Mouse (Mus musculus): ENCODE measurements at regions not wholly inside any gene's neighbourhood (a gene's known extent, or its start where the extent isn't known, plus 50 kb on each side); places are given as distances from the start of the nearest gene placed in this dataset.

DNA sequence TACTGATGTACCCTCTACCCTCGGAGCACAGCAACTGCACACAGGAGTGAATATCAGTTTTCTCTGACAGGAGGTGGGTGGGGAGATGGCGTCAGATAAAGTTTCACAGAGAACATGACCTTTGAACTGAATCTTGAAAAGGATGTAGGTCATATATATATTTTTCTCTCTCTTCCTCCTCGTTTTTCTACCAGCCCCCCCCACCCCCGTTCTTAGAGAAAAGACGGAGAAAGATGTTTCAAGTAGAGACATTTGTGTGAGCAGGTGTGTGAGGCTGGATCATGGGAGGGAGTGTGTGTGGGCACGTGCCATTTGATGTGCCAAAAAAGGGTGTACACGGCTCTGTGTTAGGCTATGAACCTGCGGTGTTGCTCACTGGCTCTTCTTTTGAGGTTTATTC is 72.8 kb upstream of the Rap1b start:
- DNase-seq (ENCODE audit: low spot score): no peak
- H3K9me3 ChIP-seq (ENCODE audit: low read length): no peaks in the 10 kb centered on the region
- 91% methylated on average over 8 of the region's 8 CpGs for WGBS
- H3K4me1 ChIP-seq (ENCODE audit: insufficient read depth, low read length): no peaks in the 10 kb centered on the region
- H3K9ac ChIP-seq (replicated peaks; ENCODE audit: low read length): no peak overlapping the region
- H3K36me3 ChIP-seq (ENCODE audit: insufficient read depth, low read length): no peaks in the 10 kb centered on the region
- ATAC-seq: no peak
- no peak overlapping the region for H3K4me3 ChIP-seq (ENCODE audit: low read length)
- TF ChIP-seq CTCF (IDR thresholded peaks at IDR 0.05; ENCODE audit: low read depth): no peak
- no peaks in the 10 kb centered on the region for H3K27me3 ChIP-seq (ENCODE audit: insufficient read depth, low read length)
- no peak overlapping the region for H3K27ac ChIP-seq
- no peak overlapping the region for H3K4me2 ChIP-seq (ENCODE audit: low read depth, low read length)

DNA sequence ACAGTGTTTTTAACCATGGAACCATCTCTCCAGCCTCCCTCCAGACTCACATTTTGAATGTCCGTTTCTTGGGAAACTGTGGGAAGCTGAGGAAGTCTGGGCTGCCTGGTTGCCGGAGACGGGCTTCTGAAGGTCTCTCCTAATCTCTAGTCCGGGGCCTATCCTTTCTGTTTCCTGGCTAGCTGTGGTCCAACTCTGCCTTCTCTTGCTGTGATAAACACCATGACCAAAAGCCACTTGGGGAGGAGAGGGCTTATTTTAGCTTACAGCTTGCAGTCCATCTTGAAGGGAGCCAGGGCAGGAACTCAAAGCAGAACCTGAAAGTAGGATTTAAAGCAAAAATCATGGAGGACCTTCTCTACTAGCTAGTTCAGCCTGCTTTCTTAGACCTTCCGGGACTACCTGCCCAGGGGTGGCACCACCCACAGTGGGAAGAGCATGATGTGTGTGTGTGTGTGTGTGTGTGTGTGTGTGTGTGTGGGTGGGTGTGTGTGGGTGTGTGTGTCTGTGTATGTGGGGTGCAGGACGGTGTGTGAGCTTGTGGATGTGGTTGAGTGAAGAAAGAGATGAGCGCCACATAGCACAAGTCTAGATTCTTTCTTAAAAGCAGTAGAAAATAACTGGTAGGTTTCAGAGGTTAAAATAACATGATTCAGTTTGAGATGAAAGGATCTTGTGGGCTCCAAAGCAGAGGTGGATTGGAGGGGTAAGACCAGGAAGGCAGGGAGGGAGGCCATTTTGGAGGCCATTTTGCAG is 73.5 kb upstream of the Rap1b start:
- Histone ChIP-seq H3K4me2 (ENCODE audit: low read depth, low read length) (no peak overlapping the region), H3K9ac (replicated peaks; ENCODE audit: low read length) (no peak overlapping the region), H3K4me3 (ENCODE audit: low read length) (no peak overlapping the region), H3K27me3 (ENCODE audit: insufficient read depth, low read length) (no peaks in the 10 kb centered on the region), H3K4me1 (ENCODE audit: insufficient read depth, low read length) (no peaks in the 10 kb centered on the region), H3K36me3 (ENCODE audit: insufficient read depth, low read length) (no peaks in the 10 kb centered on the region), H3K9me3 (ENCODE audit: low read length) (no peaks in the 10 kb centered on the region), H3K27ac (no peak overlapping the region)
- no peak for DNase-seq (ENCODE audit: low spot score)
- WGBS: 89% methylated on average over 7 of the region's 7 CpGs
- no peak for ATAC-seq
- TF ChIP-seq CTCF (IDR thresholded peaks at IDR 0.05; ENCODE audit: low read depth): no peak

DNA sequence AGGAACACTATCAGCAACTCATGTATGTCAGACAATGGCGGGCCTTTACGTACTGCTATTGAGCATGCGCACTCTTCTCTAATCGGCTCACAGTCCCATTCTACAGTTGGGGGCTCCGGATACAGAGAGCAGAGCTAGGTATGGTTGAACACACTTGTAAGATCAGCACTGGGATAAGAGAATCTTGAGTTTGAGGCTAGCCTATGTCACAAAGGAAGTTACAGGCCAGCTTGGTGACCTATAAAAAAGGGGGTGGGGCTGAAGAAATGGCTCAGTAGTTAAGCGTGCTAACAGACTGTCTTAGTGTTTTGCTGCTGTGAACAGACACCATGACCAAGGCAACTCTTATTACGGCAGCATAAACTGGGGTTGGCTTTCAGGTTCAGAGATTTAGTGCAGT is 79.4 kb upstream of the Rap1b start:
- WGBS: 96% methylated on average over 7 of the region's 7 CpGs
- no peaks in the 10 kb centered on the region for H3K4me1 ChIP-seq (ENCODE audit: insufficient read depth, low read length)
- H3K9me3 ChIP-seq (ENCODE audit: low read length): no peaks in the 10 kb centered on the region
- no peaks in the 10 kb centered on the region for H3K27me3 ChIP-seq (ENCODE audit: insufficient read depth, low read length)
- H3K36me3 ChIP-seq (ENCODE audit: insufficient read depth, low read length): no peaks in the 10 kb centered on the region
- H3K4me2 ChIP-seq (ENCODE audit: low read depth, low read length): no peak overlapping the region
- no peak for TF ChIP-seq CTCF (IDR thresholded peaks at IDR 0.05; ENCODE audit: low read depth)
- no peak overlapping the region for H3K4me3 ChIP-seq (ENCODE audit: low read length)
- ATAC-seq (no peak), DNase-seq (ENCODE audit: low spot score) (no peak)
- no peak overlapping the region for H3K9ac ChIP-seq (replicated peaks; ENCODE audit: low read length)
- H3K27ac ChIP-seq: no peak overlapping the region

DNA sequence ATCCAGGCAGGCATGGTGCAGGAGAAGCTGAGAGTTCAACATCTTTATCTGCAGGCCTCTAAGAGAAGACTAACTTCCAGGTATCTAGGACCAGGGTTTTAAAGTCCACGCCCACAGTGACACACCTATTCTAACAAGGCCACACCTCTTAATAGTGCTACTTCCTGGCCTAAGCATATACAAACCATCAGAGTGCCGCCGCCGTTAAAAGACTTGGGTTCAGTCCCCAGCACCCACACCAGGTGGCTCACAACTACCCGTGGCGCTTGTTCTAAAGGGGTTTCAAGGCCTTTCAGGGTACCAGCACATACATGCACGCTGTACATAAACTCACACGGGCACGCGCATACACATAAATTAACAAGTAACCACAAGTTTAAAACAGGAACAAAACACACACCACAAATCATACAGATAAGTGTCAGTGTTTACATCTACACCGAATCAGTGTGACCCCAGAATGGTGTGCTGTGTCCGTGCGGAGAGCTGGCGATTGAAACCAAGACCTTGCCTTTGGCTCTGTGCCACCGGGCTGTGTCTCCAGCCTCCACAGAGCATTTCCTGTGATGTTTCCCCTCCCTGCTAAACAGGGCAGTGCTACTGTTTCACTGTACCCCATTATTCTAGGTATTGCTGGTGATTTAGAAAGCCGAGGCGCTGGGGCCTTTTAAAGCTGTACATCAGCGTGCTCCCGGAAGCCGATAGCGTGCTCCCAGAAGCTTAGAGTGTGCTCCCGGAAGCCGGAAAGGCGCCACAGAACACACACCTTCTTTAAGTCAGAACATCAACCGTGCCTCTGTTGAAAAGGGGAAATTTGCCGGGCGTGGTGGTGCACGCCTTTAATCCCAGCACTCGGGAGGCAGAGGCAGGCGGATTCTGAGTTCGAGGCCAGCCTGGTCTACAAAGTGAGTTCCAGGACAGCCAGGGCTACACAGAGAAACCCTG is 80.0 kb upstream of the Rap1b start:
- H3K36me3 ChIP-seq (ENCODE audit: insufficient read depth, low read length): no peaks in the 10 kb centered on the region
- H3K9me3 ChIP-seq (ENCODE audit: low read length): no peaks in the 10 kb centered on the region
- no peak overlapping the region for H3K9ac ChIP-seq (replicated peaks; ENCODE audit: low read length)
- H3K4me2 ChIP-seq (ENCODE audit: low read depth, low read length): no peak overlapping the region
- WGBS: 92% methylated on average over 31 of the region's 31 CpGs
- DNase-seq (ENCODE audit: low spot score) (no peak), ATAC-seq (no peak)
- H3K4me1 ChIP-seq (ENCODE audit: insufficient read depth, low read length): no peaks in the 10 kb centered on the region
- H3K27ac ChIP-seq: no peak overlapping the region
- no peaks in the 10 kb centered on the region for H3K27me3 ChIP-seq (ENCODE audit: insufficient read depth, low read length)
- TF ChIP-seq CTCF (IDR thresholded peaks at IDR 0.05; ENCODE audit: low read depth): no peak
- H3K4me3 ChIP-seq (ENCODE audit: low read length): no peak overlapping the region

DNA sequence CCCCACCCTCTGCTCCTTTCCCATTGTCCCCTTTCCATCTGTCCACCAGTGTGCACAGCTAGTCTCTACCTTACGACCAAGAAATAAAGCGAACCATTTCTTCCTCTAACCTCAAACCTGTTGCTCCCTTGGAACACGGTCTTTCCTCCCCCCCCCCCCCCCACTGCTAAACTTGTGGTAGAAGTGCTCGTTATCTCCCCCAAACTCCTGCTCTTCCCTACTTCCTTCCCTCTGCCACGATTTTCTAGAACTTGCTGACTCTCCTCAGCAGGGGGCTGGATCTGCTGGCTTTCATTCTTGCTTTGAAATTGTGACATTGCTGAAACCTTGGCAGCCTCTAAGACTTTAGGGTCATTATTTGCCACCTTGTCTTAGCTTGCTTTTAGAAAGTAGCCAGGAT is 83.2 kb upstream of the Rap1b start:
- no peaks in the 10 kb centered on the region for H3K36me3 ChIP-seq (ENCODE audit: insufficient read depth, low read length)
- H3K27ac ChIP-seq: no peak overlapping the region
- H3K9ac ChIP-seq (replicated peaks; ENCODE audit: low read length): no peak overlapping the region
- DNase-seq (ENCODE audit: low spot score) (no peak), ATAC-seq (no peak)
- no peaks in the 10 kb centered on the region for H3K9me3 ChIP-seq (ENCODE audit: low read length)
- H3K27me3 ChIP-seq (ENCODE audit: insufficient read depth, low read length): no peaks in the 10 kb centered on the region
- no peak for TF ChIP-seq CTCF (IDR thresholded peaks at IDR 0.05; ENCODE audit: low read depth)
- H3K4me1 ChIP-seq (ENCODE audit: insufficient read depth, low read length): no peaks in the 10 kb centered on the region
- WGBS: 64% methylated on average over 5 of the region's 5 CpGs
- no peak overlapping the region for H3K4me2 ChIP-seq (ENCODE audit: low read depth, low read length)
- H3K4me3 ChIP-seq (ENCODE audit: low read length): no peak overlapping the region

DNA sequence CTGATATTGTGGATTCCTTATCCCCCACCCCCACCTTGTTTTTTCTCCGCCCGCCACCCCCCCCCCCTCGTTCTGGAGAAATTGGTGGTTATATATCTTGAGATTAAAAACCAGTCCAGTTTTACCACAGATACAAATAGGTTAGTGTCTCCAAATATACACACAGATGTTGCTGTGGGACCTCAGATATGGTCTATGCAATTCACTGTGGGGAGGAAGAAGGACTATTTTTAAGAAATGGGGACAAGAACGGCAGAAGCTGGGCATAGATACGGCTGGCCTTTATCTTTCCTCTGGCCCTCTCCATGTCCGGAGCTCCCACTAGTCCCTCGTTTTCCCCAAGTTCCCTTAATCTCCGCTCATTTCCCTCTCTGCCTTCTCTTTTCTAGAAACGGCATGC is 89.0 kb upstream of the Rap1b start:
- Histone ChIP-seq H3K4me2 (ENCODE audit: low read depth, low read length) (no peak overlapping the region), H3K36me3 (ENCODE audit: insufficient read depth, low read length) (no peaks in the 10 kb centered on the region), H3K9me3 (ENCODE audit: low read length) (no peaks in the 10 kb centered on the region), H3K4me1 (ENCODE audit: insufficient read depth, low read length) (no peaks in the 10 kb centered on the region), H3K27me3 (ENCODE audit: insufficient read depth, low read length) (no peaks in the 10 kb centered on the region), H3K4me3 (ENCODE audit: low read length) (no peak overlapping the region), H3K9ac (replicated peaks; ENCODE audit: low read length) (no peak overlapping the region), H3K27ac (no peak overlapping the region)
- ATAC-seq (no peak), DNase-seq (ENCODE audit: low spot score) (no peak)
- TF ChIP-seq CTCF (IDR thresholded peaks at IDR 0.05; ENCODE audit: low read depth): no peak
- 77% methylated on average over 9 of the region's 9 CpGs for WGBS

DNA sequence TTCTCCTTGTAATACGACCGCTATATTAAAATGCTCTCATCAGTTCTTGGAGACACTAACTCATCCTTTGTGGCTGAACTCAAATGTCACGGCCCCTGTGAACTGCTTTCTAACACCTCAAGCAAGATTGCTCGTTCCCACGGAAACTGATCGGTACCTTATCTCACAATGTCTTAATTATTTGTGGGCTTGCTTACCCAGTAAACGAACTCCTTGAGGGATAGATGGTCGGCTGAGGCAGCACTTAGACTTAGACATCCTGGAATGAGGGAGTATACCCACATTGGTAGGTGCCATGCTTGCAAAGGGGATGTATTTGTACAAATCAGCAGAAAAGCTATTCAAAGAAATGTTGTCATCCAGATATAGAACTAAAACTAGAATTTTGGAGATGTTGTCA is 92.9 kb upstream of the Rap1b start:
- Histone ChIP-seq H3K27ac (no peak overlapping the region), H3K9me3 (ENCODE audit: low read length) (no peaks in the 10 kb centered on the region), H3K4me3 (ENCODE audit: low read length) (no peak overlapping the region), H3K27me3 (ENCODE audit: insufficient read depth, low read length) (no peaks in the 10 kb centered on the region), H3K9ac (replicated peaks; ENCODE audit: low read length) (no peak overlapping the region), H3K4me1 (ENCODE audit: insufficient read depth, low read length) (no peaks in the 10 kb centered on the region), H3K36me3 (ENCODE audit: insufficient read depth, low read length) (no peaks in the 10 kb centered on the region), H3K4me2 (ENCODE audit: low read depth, low read length) (no peak overlapping the region)
- ATAC-seq (no peak), DNase-seq (ENCODE audit: low spot score) (no peak)
- WGBS: 65% methylated on average over 8 of the region's 8 CpGs
- TF ChIP-seq CTCF (IDR thresholded peaks at IDR 0.05; ENCODE audit: low read depth): no peak
